In the genomic region with DNA sequence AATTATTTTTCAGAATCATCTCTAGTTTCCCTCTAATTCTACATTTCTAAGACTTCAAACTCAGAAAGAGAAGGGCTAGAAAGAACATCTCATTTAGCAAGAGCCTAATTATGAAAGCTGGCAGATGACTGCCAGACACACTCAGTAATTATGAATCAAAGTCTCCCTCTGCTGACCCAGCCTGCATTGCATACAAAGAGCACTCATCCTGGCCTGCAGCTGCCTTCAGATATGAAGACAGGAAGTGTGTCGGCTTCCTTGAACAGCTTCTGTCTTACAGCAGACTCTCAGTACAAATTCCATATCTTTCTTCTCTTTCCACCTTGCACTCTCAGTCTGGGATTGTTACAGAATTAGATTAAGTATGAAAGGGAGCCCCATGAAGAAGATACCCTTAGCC, we compare ENCODE assay signal across 9 mouse cellular contexts. TPM values are rescaled to one million over a fixed set of nuclear protein-coding genes. Genes with fewer than 3 reads are reported as not detected.
A peak's percentile ranks its signal among the peaks of the same experiment; 100 is the strongest.
DNase-seq lines count a peak whose midpoint lies in the region; ATAC-seq and TF ChIP-seq lines count a peak whose summit lies in the region.
"Had no signal": no experiment of that assay in that cellular context is flagged by ENCODE, and none has a peak within 500 bp of the region (broad histone marks: within the 10 kb centered on the region; RNA-seq: fewer than 3 reads in every experiment).

No protein-coding gene starts in this region.

- no peaks in the 10 kb centered on the region for H3K9me3 ChIP-seq in forebrain, embryonic 11.5 days (ENCODE audit: control insufficient read depth, low read length)

- no peak for TF ChIP-seq POLR2A in heart, adult 2 months (IDR thresholded peaks at IDR 0.05; ENCODE audit: insufficient read depth, low read depth, low read length)

- peak; percentile 80; the same call in 1 of the 2 replicates for TF ChIP-seq EP300 in heart, adult 2 months (IDR thresholded peaks at IDR 0.05; ENCODE audit: insufficient read depth, low read depth, low read length)

- TF ChIP-seq CTCF in heart, adult 2 months (IDR thresholded peaks at IDR 0.05) = peak; percentile 86

- H3K36me3 ChIP-seq in heart, adult 2 months (ENCODE audit: control insufficient read depth, insufficient read depth, low read length) = no peaks in the 10 kb centered on the region; the same call in none of the 2 replicates
- no peaks in the 10 kb centered on the region for H3K36me3 ChIP-seq in forebrain, embryonic 11.5 days (ENCODE audit: control insufficient read depth, insufficient read depth, low read length)

- intact Hi-C loops in heart, adult 2 months (cut with DNase I) = no loop called here

- no peak overlapping the region for H3K4me2 ChIP-seq in forebrain, embryonic 11.5 days (ENCODE audit: low read depth, low read length, severe bottlenecking)

- peaks cover 3% of the 10 kb centered on the region for H3K4me1 ChIP-seq in heart, adult 2 months (ENCODE audit: control insufficient read depth, insufficient read depth, low read length)
- H3K4me1 ChIP-seq in forebrain, embryonic 11.5 days (replicated peaks; ENCODE audit: control insufficient read depth, insufficient read depth, low read length) = no peaks in the 10 kb centered on the region

- H3K9ac ChIP-seq in heart, adult 2 months (ENCODE audit: low read depth, low read length) = no peak overlapping the region
- H3K9ac ChIP-seq in forebrain, embryonic 11.5 days (ENCODE audit: low read length) = no peak overlapping the region

- DNase-seq in cerebellum, adult 9-10 months = peak; percentile 34
- DNase-seq in cerebellum, adult 11-12 months = no peak
- DNase-seq in right cerebral cortex, postnatal 10 days (ENCODE audit: low spot score in 2 of 2) = peak; percentile 33 to 36
- DNase-seq in right cerebral cortex, postnatal 14 days = no peak
- peak; percentile 58 for DNase-seq in heart, adult 2 months
- DNase-seq in kidney, postnatal 36 days = peak; percentile 72 to 73
- DNase-seq in forebrain, embryonic 11.5 days (ENCODE audit: low spot score) = no peak

- no peak overlapping the region for H3K27ac ChIP-seq in heart, adult 2 months
- H3K27ac ChIP-seq in forebrain, embryonic 11.5 days (ENCODE audit: low read depth, low read length) = no peak overlapping the region
- H3K27ac ChIP-seq: macrophage had no signal

- H3K79me2 ChIP-seq in heart, adult 2 months (replicated peaks; ENCODE audit: control insufficient read depth, insufficient read depth, low read length) = no peaks in the 10 kb centered on the region

- WGBS in heart, adult 2 months = 0% methylated on average over 1 of the region's 1 CpGs
- WGBS in forebrain, embryonic 11.5 days = 69% methylated on average over 1 of the region's 1 CpGs

- H3K4me3 ChIP-seq in heart, adult 2 months = no peak overlapping the region
- H3K4me3 ChIP-seq in forebrain, embryonic 11.5 days (ENCODE audit: low read depth, low read length) = no peak overlapping the region

- no peaks in the 10 kb centered on the region for H3K27me3 ChIP-seq in heart, adult 2 months (ENCODE audit: control insufficient read depth, insufficient read depth, low read length)
- H3K27me3 ChIP-seq in forebrain, embryonic 11.5 days (ENCODE audit: control insufficient read depth, insufficient read depth, low read length) = no peaks in the 10 kb centered on the region

- peak; percentile 67 for ATAC-seq in megakaryocyte, adult 5-6 weeks (ENCODE audit: poor library complexity, severe bottlenecking)
- ATAC-seq in forebrain, embryonic 11.5 days (replicated peaks; ENCODE audit: low FRiP score) = no peak

RNA-seq across cellular contexts. Expression of a gene that starts 33.1 kb away (rescaled TPM):
- total RNA-seq in heart, adult 2 months (2021) = 10 to 100 TPM; 43.2 to 45.1 TPM
- 18.8 and 27.2 TPM in 2 replicates for polyA plus RNA-seq in heart, adult 2 months (2012; rRNA removed)
- 29.9 and 31.6 TPM in 2 replicates for total RNA-seq in megakaryocyte, adult 5-6 weeks (2015)
- total RNA-seq in megakaryocyte, adult 5-6 weeks (2017) = 18.7 and 26.5 TPM in 2 replicates
- 13.9 and 16.2 TPM in 2 replicates for polyA plus RNA-seq in forebrain, embryonic 11.5 days (2014; fragmentation: Nextera tagmentation; extraction: Ambion mirVana)

RNA-seq across cellular contexts. Expression of a gene that starts 33.2 kb away (rescaled TPM):
- total RNA-seq in heart, adult 2 months (2021) = 10 to 100 TPM; 33.7 to 36.2 TPM
- 15.2 and 26.1 TPM in 2 replicates for polyA plus RNA-seq in heart, adult 2 months (2012; rRNA removed)
- 4.8 TPM in 2 replicates for total RNA-seq in megakaryocyte, adult 5-6 weeks (2015)
- total RNA-seq in megakaryocyte, adult 5-6 weeks (2017) = 4.0 and 5.0 TPM in 2 replicates
- polyA plus RNA-seq in forebrain, embryonic 11.5 days (2014; fragmentation: Nextera tagmentation; extraction: Ambion mirVana) = 4.1 and 5.0 TPM in 2 replicates

Comparison
In these comparisons a context has a peak if more than half of its experiments do, and no peak if none do; other contexts are left out.
1. DNase-seq: peak in cerebellum, adult 9-10 months (single experiment), right cerebral cortex, postnatal 10 days (2 of 2), heart, adult 2 months (2 of 2) and kidney, postnatal 36 days (2 of 2); none in cerebellum, adult 11-12 months (single experiment), right cerebral cortex, postnatal 14 days (single experiment) and forebrain, embryonic 11.5 days (single experiment).
2. RNA of a gene that starts 33.2 kb away (total RNA-seq): 33.7 to 36.2 TPM in heart, adult 2 months; 4.0 to 5.0 TPM in megakaryocyte, adult 5-6 weeks; every median in the first group is over 4 times any median in the second.